Mouse (Mus musculus): ENCODE results near the gene Kpna3. TPM values are rescaled to one million over a fixed set of nuclear protein-coding genes. Genes with fewer than 3 reads are reported as not detected.

The Kpna3 gene
- polyA plus RNA-seq (2015; fragmentation: Nextera tagmentation; extraction: Ambion mirVana), result 44.4 and 45.1 TPM in 2 replicates

GRCm38 (mm10) chr14:61439661-61440559 lies at the start of gene Kpna3:
Gene Kpna3 (minus strand): TSS chr14:61439874.
- peak within 1 kb of the TSS; percentile 86 for H3K4me3 ChIP-seq (replicated peaks)
- H3K9me3 ChIP-seq (replicated peaks), result no peaks in the 10 kb centered on the region
- no peaks in the 10 kb centered on the region for H3K36me3 ChIP-seq
- WGBS, result under 1% methylated on average over 77 of the region's 85 CpGs
- H3K4me1 ChIP-seq, result peaks cover 7% of the 10 kb centered on the region; the same call in 1 of the 2 replicates
- H3K4me2 ChIP-seq (replicated peaks), result peak within 1 kb of the TSS; percentile 59
- no peaks in the 10 kb centered on the region for H3K27me3 ChIP-seq
- peak; percentile 98 for ATAC-seq (ENCODE audit: insufficient number of reproducible peaks, low FRiP score, low TSS enrichment, low read depth)
- H3K9ac ChIP-seq, result peak within 1 kb of the TSS; percentile 55
- H3K27ac ChIP-seq (replicated peaks), result peak within 1 kb of the TSS; percentile 93

GRCm38 (mm10) chr14:61460365-61460764 lies 20.7 kb upstream of the Kpna3 start:
- no peaks in the 10 kb centered on the region for H3K36me3 ChIP-seq
- WGBS, result 64% methylated on average over 2 of the region's 2 CpGs
- no peak for ATAC-seq (ENCODE audit: insufficient number of reproducible peaks, low FRiP score, low TSS enrichment, low read depth)

GRCm38 (mm10) chr14:61457468-61457867 lies 17.8 kb upstream of the Kpna3 start:
- H3K4me1 ChIP-seq, result no peaks in the 10 kb centered on the region
- H3K9ac ChIP-seq, result no peak overlapping the region
- WGBS, result 31% methylated on average over 6 of the region's 6 CpGs
- no peak overlapping the region for H3K4me2 ChIP-seq (replicated peaks)
- 0 out of 2 replicates have a peak, but pooled peaks have one; percentile 51 for ATAC-seq (ENCODE audit: insufficient number of reproducible peaks, low FRiP score, low TSS enrichment, low read depth)
- H3K27ac ChIP-seq (replicated peaks), result no peak overlapping the region
- H3K9me3 ChIP-seq (replicated peaks), result no peaks in the 10 kb centered on the region
- no peak overlapping the region for H3K4me3 ChIP-seq (replicated peaks)
- no peaks in the 10 kb centered on the region for H3K36me3 ChIP-seq
- H3K27me3 ChIP-seq, result no peaks in the 10 kb centered on the region

More at GRCm38 (mm10) chr14:61460365-61460764, 20.7 kb upstream of the Kpna3 start:
- H3K27ac ChIP-seq (replicated peaks), result no peak overlapping the region
- no peak overlapping the region for H3K4me3 ChIP-seq (replicated peaks)
- no peak overlapping the region for H3K9ac ChIP-seq
- H3K9me3 ChIP-seq (replicated peaks), result no peaks in the 10 kb centered on the region
- no peaks in the 10 kb centered on the region for H3K4me1 ChIP-seq
- H3K4me2 ChIP-seq (replicated peaks), result no peak overlapping the region
- H3K27me3 ChIP-seq, result no peaks in the 10 kb centered on the region

GRCm38 (mm10) chr14:61455571-61455970 lies 15.9 kb upstream of the Kpna3 start:
- H3K9me3 ChIP-seq (replicated peaks), result no peaks in the 10 kb centered on the region
- no peak for ATAC-seq (ENCODE audit: insufficient number of reproducible peaks, low FRiP score, low TSS enrichment, low read depth)
- H3K36me3 ChIP-seq, result no peaks in the 10 kb centered on the region
- no peaks in the 10 kb centered on the region for H3K4me1 ChIP-seq
- H3K9ac ChIP-seq, result no peak overlapping the region
- no peak overlapping the region for H3K4me2 ChIP-seq (replicated peaks)
- no peaks in the 10 kb centered on the region for H3K27me3 ChIP-seq
- H3K27ac ChIP-seq (replicated peaks), result no peak overlapping the region
- H3K4me3 ChIP-seq (replicated peaks), result no peak overlapping the region
- WGBS, result 59% methylated on average over 3 of the region's 3 CpGs

- H3K4me1 ChIP-seq, result no peaks in the 10 kb centered on the region
- no peak for ATAC-seq (ENCODE audit: insufficient number of reproducible peaks, low FRiP score, low TSS enrichment, low read depth)
- no peak overlapping the region for H3K9ac ChIP-seq
- H3K9me3 ChIP-seq (replicated peaks), result no peaks in the 10 kb centered on the region
- no peak overlapping the region for H3K4me2 ChIP-seq (replicated peaks)
- 73% methylated on average over 4 of the region's 4 CpGs for WGBS
- H3K36me3 ChIP-seq, result no peaks in the 10 kb centered on the region
- no peaks in the 10 kb centered on the region for H3K27me3 ChIP-seq
- no peak overlapping the region for H3K4me3 ChIP-seq (replicated peaks)
- no peak overlapping the region for H3K27ac ChIP-seq (replicated peaks)
These were observed 13.4 kb upstream of the Kpna3 start for GRCm38 (mm10) chr14:61453032-61453431.

GRCm38 (mm10) chr14:61452481-61452880 lies 12.8 kb upstream of the Kpna3 start:
- H3K4me3 ChIP-seq (replicated peaks), result no peak overlapping the region
- H3K9me3 ChIP-seq (replicated peaks), result no peaks in the 10 kb centered on the region
- H3K4me1 ChIP-seq, result no peaks in the 10 kb centered on the region
- WGBS, result 42% methylated on average over 6 of the region's 6 CpGs
- no peaks in the 10 kb centered on the region for H3K27me3 ChIP-seq
- H3K36me3 ChIP-seq, result no peaks in the 10 kb centered on the region
- no peak overlapping the region for H3K9ac ChIP-seq
- H3K4me2 ChIP-seq (replicated peaks), result no peak overlapping the region
- ATAC-seq (ENCODE audit: insufficient number of reproducible peaks, low FRiP score, low TSS enrichment, low read depth), result no peak
- H3K27ac ChIP-seq (replicated peaks), result no peak overlapping the region

- Histone ChIP-seq H3K9ac (no peak overlapping the region), H3K36me3 (no peaks in the 10 kb centered on the region), H3K27me3 (no peaks in the 10 kb centered on the region), H3K4me2 (replicated peaks) (no peak overlapping the region), H3K4me3 (replicated peaks) (no peak overlapping the region), H3K9me3 (replicated peaks) (no peaks in the 10 kb centered on the region), H3K4me1 (no peaks in the 10 kb centered on the region), H3K27ac (replicated peaks) (no peak overlapping the region)
- WGBS, result 87% methylated on average over 6 of the region's 6 CpGs
- ATAC-seq (ENCODE audit: insufficient number of reproducible peaks, low FRiP score, low TSS enrichment, low read depth), result no peak
These were observed 8.1 kb upstream of the Kpna3 start for GRCm38 (mm10) chr14:61447775-61448174.

- H3K4me2 ChIP-seq (replicated peaks), result peak overlapping the region; percentile 59
- H3K9ac ChIP-seq, result peak overlapping the region; percentile 55
- H3K4me1 ChIP-seq, result peaks cover 7% of the 10 kb centered on the region; the same call in 1 of the 2 replicates
- peak; percentile 32 for ATAC-seq (ENCODE audit: insufficient number of reproducible peaks, low FRiP score, low TSS enrichment, low read depth)
- H3K4me3 ChIP-seq (replicated peaks), result peak overlapping the region; percentile 86
- no peaks in the 10 kb centered on the region for H3K27me3 ChIP-seq
- H3K9me3 ChIP-seq (replicated peaks), result no peaks in the 10 kb centered on the region
- H3K36me3 ChIP-seq, result no peaks in the 10 kb centered on the region
- H3K27ac ChIP-seq (replicated peaks), result peak overlapping the region; percentile 93
- under 1% methylated on average over 62 of the region's 62 CpGs for WGBS
These were observed 473 bp downstream of the Kpna3 start for GRCm38 (mm10) chr14:61439141-61439660.

GRCm38 (mm10) chr14:61438171-61438945 lies 1.3 kb downstream of the Kpna3 start:
- no peak for ATAC-seq (ENCODE audit: insufficient number of reproducible peaks, low FRiP score, low TSS enrichment, low read depth)
- no peaks in the 10 kb centered on the region for H3K9me3 ChIP-seq (replicated peaks)
- no peak overlapping the region for H3K27ac ChIP-seq (replicated peaks)
- H3K4me3 ChIP-seq (replicated peaks), result peak overlapping the region; percentile 86
- no peak overlapping the region for H3K9ac ChIP-seq
- peaks cover 7% of the 10 kb centered on the region; the same call in 1 of the 2 replicates for H3K4me1 ChIP-seq
- no peaks in the 10 kb centered on the region for H3K27me3 ChIP-seq
- WGBS, result 15% methylated on average over 3 of the region's 3 CpGs
- H3K4me2 ChIP-seq (replicated peaks), result peak overlapping the region; percentile 59
- H3K36me3 ChIP-seq, result no peaks in the 10 kb centered on the region

- WGBS, result 84% methylated on average over 2 of the region's 2 CpGs
- no peak overlapping the region for H3K4me3 ChIP-seq (replicated peaks)
- no peaks in the 10 kb centered on the region for H3K36me3 ChIP-seq
- H3K4me2 ChIP-seq (replicated peaks), result no peak overlapping the region
- ATAC-seq (ENCODE audit: insufficient number of reproducible peaks, low FRiP score, low TSS enrichment, low read depth), result no peak
- no peaks in the 10 kb centered on the region for H3K27me3 ChIP-seq
- no peaks in the 10 kb centered on the region for H3K9me3 ChIP-seq (replicated peaks)
- H3K27ac ChIP-seq (replicated peaks), result no peak overlapping the region
- H3K9ac ChIP-seq, result no peak overlapping the region
- peaks cover 7% of the 10 kb centered on the region; the same call in 1 of the 2 replicates for H3K4me1 ChIP-seq
These were observed 2.8 kb downstream of the Kpna3 start for GRCm38 (mm10) chr14:61436866-61437265.

All from embryonic facial prominence, embryonic 15.5 days (tissue).